ENCODE assay signal across 8 mouse cellular contexts in genomic region chr5:77211236-77211635, GRCm38 (mm10). TPM values are rescaled to one million over a fixed set of nuclear protein-coding genes. Genes with fewer than 3 reads are reported as not detected.
A peak's percentile ranks its signal among the peaks of the same experiment; 100 is the strongest.
DNase-seq lines count a peak whose midpoint lies in the region; ATAC-seq and TF ChIP-seq lines count a peak whose summit lies in the region.

Gene Spink2, minus strand, starts transcription at chr5:77211471.

- intact Hi-C loops in gastrocnemius, adult 2 months (cut with DNase I) = no loop called here

- no peaks in the 10 kb centered on the region; the same call in 1 of the 2 replicates for H3K4me1 ChIP-seq in embryonic facial prominence, embryonic 11.5 days (ENCODE audit: control insufficient read depth, insufficient read depth, low read length)
- H3K4me1 ChIP-seq in heart, postnatal 0 days (ENCODE audit: control insufficient read depth, insufficient read depth) = no peaks in the 10 kb centered on the region
- no peaks in the 10 kb centered on the region; the same call in 1 of the 2 replicates for H3K4me1 ChIP-seq in limb, embryonic 14.5 days (ENCODE audit: control insufficient read depth, insufficient read depth, low read length)
- peaks cover 6% of the 10 kb centered on the region for H3K4me1 ChIP-seq in midbrain, embryonic 13.5 days (replicated peaks)

- H3K27ac ChIP-seq in gastrocnemius, adult 2 months = no peak within 1 kb of the TSS
- H3K27ac ChIP-seq in embryonic facial prominence, embryonic 11.5 days (replicated peaks; ENCODE audit: low read depth, low read length) = no peak within 1 kb of the TSS
- H3K27ac ChIP-seq in heart, postnatal 0 days (ENCODE audit: low read depth) = no peak within 1 kb of the TSS
- no peak within 1 kb of the TSS for H3K27ac ChIP-seq in limb, embryonic 14.5 days (replicated peaks; ENCODE audit: low read depth, low read length)
- no peak within 1 kb of the TSS for H3K27ac ChIP-seq in midbrain, embryonic 13.5 days

- H3K9me3 ChIP-seq in embryonic facial prominence, embryonic 11.5 days (replicated peaks; ENCODE audit: control insufficient read depth, low read length) = no peaks in the 10 kb centered on the region
- no peaks in the 10 kb centered on the region for H3K9me3 ChIP-seq in heart, postnatal 0 days (replicated peaks; ENCODE audit: control insufficient read depth, low read length)
- H3K9me3 ChIP-seq in limb, embryonic 14.5 days (ENCODE audit: control insufficient read depth, low read length) = no peaks in the 10 kb centered on the region
- H3K9me3 ChIP-seq in midbrain, embryonic 13.5 days = no peaks in the 10 kb centered on the region

- WGBS in embryonic facial prominence, embryonic 11.5 days = 3% methylated on average over 18 of the region's 18 CpGs
- 2% methylated on average over 18 of the region's 18 CpGs for WGBS in heart, postnatal 0 days
- WGBS in limb, embryonic 14.5 days = 5% methylated on average over 18 of the region's 18 CpGs
- WGBS in midbrain, embryonic 13.5 days = 6% methylated on average over 18 of the region's 18 CpGs

- TF ChIP-seq POLR2A in limb, embryonic 14.5 days (IDR thresholded peaks at IDR 0.05; ENCODE audit: borderline replicate concordance, extremely low read depth, insufficient read depth, insufficient read length) = no peak

- no peaks in the 10 kb centered on the region for H3K27me3 ChIP-seq in embryonic facial prominence, embryonic 11.5 days (ENCODE audit: control insufficient read depth, insufficient read depth, low read length)
- no peaks in the 10 kb centered on the region for H3K27me3 ChIP-seq in heart, postnatal 0 days (ENCODE audit: control insufficient read depth, insufficient read depth, low read length)
- no peaks in the 10 kb centered on the region for H3K27me3 ChIP-seq in limb, embryonic 14.5 days (ENCODE audit: control insufficient read depth, insufficient read depth, low read length)
- no peaks in the 10 kb centered on the region for H3K27me3 ChIP-seq in midbrain, embryonic 13.5 days

- H3K4me2 ChIP-seq in embryonic facial prominence, embryonic 11.5 days (ENCODE audit: low read depth, low read length) = peak within 1 kb of the TSS; percentile 78
- H3K4me2 ChIP-seq in heart, postnatal 0 days (ENCODE audit: low read depth, low read length) = peak within 1 kb of the TSS; percentile 53
- peak within 1 kb of the TSS; percentile 72 for H3K4me2 ChIP-seq in limb, embryonic 14.5 days (replicated peaks; ENCODE audit: low read depth, low read length, severe bottlenecking)
- peak within 1 kb of the TSS; percentile 59 for H3K4me2 ChIP-seq in midbrain, embryonic 13.5 days (replicated peaks)

- H3K4me3 ChIP-seq in gastrocnemius, adult 2 months = peak within 1 kb of the TSS; percentile 46
- peak within 1 kb of the TSS; percentile 30 for H3K4me3 ChIP-seq in embryonic facial prominence, embryonic 11.5 days (ENCODE audit: low read depth, low read length)
- peak within 1 kb of the TSS; percentile 20; the same call in 1 of the 2 replicates for H3K4me3 ChIP-seq in heart, postnatal 0 days (ENCODE audit: low read depth, low read length)
- H3K4me3 ChIP-seq in limb, embryonic 14.5 days (replicated peaks; ENCODE audit: low read length) = peak within 1 kb of the TSS; percentile 35
- peak within 1 kb of the TSS; percentile 31 for H3K4me3 ChIP-seq in midbrain, embryonic 13.5 days (replicated peaks)

- H3K9ac ChIP-seq in embryonic facial prominence, embryonic 11.5 days (replicated peaks; ENCODE audit: low read length) = peak within 1 kb of the TSS; percentile 18; the same call in 1 of the 2 replicates
- no peak within 1 kb of the TSS for H3K9ac ChIP-seq in heart, postnatal 0 days (replicated peaks; ENCODE audit: low read depth, low read length)
- peak within 1 kb of the TSS; percentile 29; the same call in 1 of the 2 replicates for H3K9ac ChIP-seq in limb, embryonic 14.5 days (ENCODE audit: low read depth, low read length, severe bottlenecking)
- H3K9ac ChIP-seq in midbrain, embryonic 13.5 days (replicated peaks) = no peak within 1 kb of the TSS; the same call in 1 of the 2 replicates

- TF ChIP-seq EP300 in heart, postnatal 0 days (IDR thresholded peaks at IDR 0.05; ENCODE audit: low read depth) = no peak

- peak; percentile 44 for DNase-seq in gastrocnemius, adult 2 months
- no peak for DNase-seq in gastrocnemius, adult 18-20 months (ENCODE audit: low spot score)
- DNase-seq in embryonic facial prominence, embryonic 11.5 days (ENCODE audit: low spot score) = peak; percentile 74
- peak; percentile 16 for DNase-seq in heart, postnatal 0 days (ENCODE audit: low spot score)
- DNase-seq in limb, embryonic 14.5 days (ENCODE audit: low spot score) = peak; percentile 32
- no peak for DNase-seq in spleen, postnatal 36 days (ENCODE audit: low spot score in 2 of 2)
- no peak for DNase-seq in layer of hippocampus, adult 11-12 months (ENCODE audit: low spot score)

- TF ChIP-seq CTCF in gastrocnemius, adult 2 months (IDR thresholded peaks at IDR 0.05) = no peak
- no peak for TF ChIP-seq CTCF in heart, postnatal 0 days (IDR thresholded peaks at IDR 0.05; ENCODE audit: low read depth)

- H3K36me3 ChIP-seq in embryonic facial prominence, embryonic 11.5 days (replicated peaks; ENCODE audit: control insufficient read depth, insufficient read depth, low read depth, low read length) = no peaks in the 10 kb centered on the region
- H3K36me3 ChIP-seq in heart, postnatal 0 days (replicated peaks; ENCODE audit: control insufficient read depth, insufficient read depth, low read length) = no peaks in the 10 kb centered on the region
- H3K36me3 ChIP-seq in limb, embryonic 14.5 days (ENCODE audit: control insufficient read depth, insufficient read depth, low read length) = no peaks in the 10 kb centered on the region
- H3K36me3 ChIP-seq in midbrain, embryonic 13.5 days = no peaks in the 10 kb centered on the region

- no peak; the same call in 1 of the 2 replicates for ATAC-seq in embryonic facial prominence, embryonic 11.5 days (replicated peaks; ENCODE audit: insufficient number of reproducible peaks, low FRiP score, low TSS enrichment, low read depth)
- peak; percentile 57; the same call in 1 of the 2 replicates for ATAC-seq in heart, postnatal 0 days (ENCODE audit: insufficient read depth, low read depth)
- ATAC-seq in limb, embryonic 14.5 days (ENCODE audit: low FRiP score, low read depth) = no peak
- ATAC-seq in midbrain, embryonic 13.5 days = 0 out of 2 replicates have a peak, but pooled peaks have one; percentile 48

RNA-seq across cellular contexts. Expression of gene Spink2, which starts in this region (rescaled TPM):
- not detected for total RNA-seq in gastrocnemius, adult 2 months (2021)
- total RNA-seq in gastrocnemius, adult 18-20 months (2021) = not detected
- polyA plus RNA-seq in embryonic facial prominence, embryonic 11.5 days (2014; fragmentation: Nextera tagmentation; extraction: Ambion mirVana) = 1.3 TPM in 2 replicates
- 22.6 TPM in 1 of 2 replicates, not detected in the other for total RNA-seq in heart, postnatal 0 days (2014; rRNA removed; ENCODE audit: low replicate concordance)
- polyA plus RNA-seq in heart, postnatal 0 days (2015; fragmentation: Nextera tagmentation; extraction: Ambion mirVana) = 1.5 and 2.1 TPM in 2 replicates
- polyA plus RNA-seq in limb, embryonic 14.5 days (2012; rRNA removed) = 4.6 TPM in 2 replicates
- polyA plus RNA-seq in limb, embryonic 14.5 days (2014; fragmentation: Nextera tagmentation; extraction: Ambion mirVana) = 3.7 and 3.8 TPM in 2 replicates
- polyA plus RNA-seq in midbrain, embryonic 13.5 days (2015; fragmentation: Nextera tagmentation; extraction: Ambion mirVana) = 0.48 TPM in 1 of 2 replicates, not detected in the other

Comparison
In these comparisons a context has a peak if more than half of its experiments do, and no peak if none do; other contexts are left out.
1. Peak in DNase-seq and H3K4me3 ChIP-seq in gastrocnemius, adult 2 months; RNA of the gene not detected or under 1 TPM.
2. Peak in ATAC-seq, H3K4me3 ChIP-seq and H3K4me2 ChIP-seq in midbrain, embryonic 13.5 days; RNA of the gene not detected or under 1 TPM.
3. DNase-seq: peak in embryonic facial prominence, embryonic 11.5 days (single experiment), heart, postnatal 0 days (single experiment) and limb, embryonic 14.5 days (single experiment); none in gastrocnemius, adult 18-20 months (single experiment), spleen, postnatal 36 days (0 of 2) and layer of hippocampus, adult 11-12 months (single experiment).
4. H3K9ac ChIP-seq: peak in embryonic facial prominence, embryonic 11.5 days (single experiment) and limb, embryonic 14.5 days (single experiment); none in heart, postnatal 0 days (single experiment) and midbrain, embryonic 13.5 days (single experiment).
5. Peak in every context shown above with its lines, with median percentiles within 50 percentile points of each other: H3K4me3 ChIP-seq and H3K4me2 ChIP-seq.